Mouse (Mus musculus) intestine, embryonic 14.5 days (tissue): ENCODE measurements around the gene Trpc4. TPM values are rescaled to one million over a fixed set of nuclear protein-coding genes. Genes with fewer than 3 reads are reported as not detected.

Source experiments
- ATAC-seq: fragments of 200-750 bp; cut with Nextera tagmentation; replicated peaks from 2 replicates; pipeline ENCODE4 v1.8.0; 2017; ENCODE audit warnings: low read depth, moderate number of reproducible peaks, moderate TSS enrichment, moderate library complexity; ENCODE audit not compliant: low FRiP score, low TSS enrichment
- DNase-seq: peaks from one replicate; pipeline ENCODE4 v3.0.0-alpha.2; 2018; ENCODE audit warnings: low spot score
- H3K27ac ChIP-seq: fragments of 300-500 bp; sonication (generic); 2 replicates; pipeline ENCODE4 v1.5.1; 2014; ENCODE audit warnings: low read depth, mild to moderate bottlenecking, control low read depth
- H3K27me3 ChIP-seq: fragments of 300-500 bp; sonication (generic); replicated peaks from 2 replicates; pipeline ENCODE4 v1.6.1; 2014; ENCODE audit warnings: low read length, control low read depth; ENCODE audit not compliant: control insufficient read depth, insufficient read depth
- H3K36me3 ChIP-seq: fragments of 300-500 bp; sonication (generic); 2 replicates; pipeline ENCODE4 v1.6.1; 2014; ENCODE audit warnings: low read length, control low read depth; ENCODE audit not compliant: control insufficient read depth, insufficient read depth
- H3K4me1 ChIP-seq: fragments of 300-500 bp; sonication (generic); replicated peaks from 2 replicates; pipeline ENCODE4 v1.6.1; 2014; ENCODE audit warnings: low read length, control low read depth, mixed read lengths; ENCODE audit not compliant: control insufficient read depth, insufficient read depth
- H3K4me2 ChIP-seq: fragments of 300-500 bp; sonication (generic); 2 replicates; pipeline ENCODE4 v1.6.1; 2014; ENCODE audit warnings: low read length
- H3K4me3 ChIP-seq: fragments of 300-500 bp; sonication (generic); 2 replicates; pipeline ENCODE4 v1.5.1; 2014; ENCODE audit warnings: low read depth, low read length, control low read depth, mixed read lengths
- H3K9ac ChIP-seq: fragments of 300-500 bp; sonication (generic); 2 replicates; pipeline ENCODE4 v1.6.1; 2014; ENCODE audit warnings: mild to moderate bottlenecking, low read length
- H3K9me3 ChIP-seq: fragments of 300-500 bp; sonication (generic); 2 replicates; pipeline ENCODE4 v1.6.1; 2016; ENCODE audit warnings: low read length, control low read depth; ENCODE audit not compliant: control insufficient read depth
- WGBS: fragments of 180-500 bp; shearing (Covaris S2); extraction: QIAGEN DNeasy Blood & Tissue Kit; methylation state at CpG from one replicate; pipeline ENCODE4 v1.1.7; 2014; 5-methylcytosine and 5-hydroxymethylcytosine counted together
- polyA plus RNA-seq: library from polyadenylated mRNA; unstranded; fragments of >200 nt; fragmentation: Nextera tagmentation; extraction: Ambion mirVana; gene quantifications from 2 replicates; pipeline ENCODE4 v1.2.1, GENCODE M21; 2014

The Trpc4 gene
- polyA plus RNA-seq, 1 experiment from 2014 or later, result 5.0 TPM

- no peak overlapping the region for H3K4me3 ChIP-seq
- no peaks in the 10 kb centered on the region for H3K4me1 ChIP-seq
- H3K9ac ChIP-seq, result no peak overlapping the region
- H3K27me3 ChIP-seq, result no peaks in the 10 kb centered on the region
- WGBS, result 66% methylated on average over 6 of the region's 6 CpGs
- no peak for ATAC-seq
- H3K27ac ChIP-seq, result no peak overlapping the region
- H3K36me3 ChIP-seq, result no peaks in the 10 kb centered on the region
- H3K9me3 ChIP-seq, result no peaks in the 10 kb centered on the region
- DNase-seq, result no peak
- no peak overlapping the region for H3K4me2 ChIP-seq
Observed at GRCm38 (mm10) chr3:54190932-54191668, 35.3 kb downstream of the Trpc4 start.

GRCm38 (mm10) chr3:54201231-54201630, 45.4 kb downstream of the Trpc4 start:
- 89% methylated on average over 5 of the region's 5 CpGs for WGBS
- no peaks in the 10 kb centered on the region for H3K36me3 ChIP-seq
- no peak overlapping the region for H3K9ac ChIP-seq
- no peaks in the 10 kb centered on the region for H3K4me1 ChIP-seq
- no peaks in the 10 kb centered on the region for H3K27me3 ChIP-seq
- ATAC-seq, result no peak
- no peak overlapping the region for H3K4me3 ChIP-seq
- H3K27ac ChIP-seq, result no peak overlapping the region
- H3K9me3 ChIP-seq, result no peaks in the 10 kb centered on the region
- no peak overlapping the region for H3K4me2 ChIP-seq
- no peak for DNase-seq

GRCm38 (mm10) chr3:54204386-54204785, 48.6 kb downstream of the Trpc4 start:
- H3K36me3 ChIP-seq, result no peaks in the 10 kb centered on the region
- H3K27ac ChIP-seq, result no peak overlapping the region
- H3K4me2 ChIP-seq, result no peak overlapping the region
- H3K4me1 ChIP-seq, result no peaks in the 10 kb centered on the region
- ATAC-seq (no peak), DNase-seq (no peak)
- H3K27me3 ChIP-seq, result no peaks in the 10 kb centered on the region
- no peak overlapping the region for H3K4me3 ChIP-seq
- H3K9me3 ChIP-seq, result no peaks in the 10 kb centered on the region
- H3K9ac ChIP-seq, result no peak overlapping the region
- WGBS, result 70% methylated on average over 5 of the region's 5 CpGs

- Histone ChIP-seq H3K27me3 (no peaks in the 10 kb centered on the region), H3K4me3 (no peak overlapping the region), H3K9me3 (no peaks in the 10 kb centered on the region), H3K4me2 (no peak overlapping the region), H3K4me1 (no peaks in the 10 kb centered on the region), H3K36me3 (no peaks in the 10 kb centered on the region), H3K9ac (no peak overlapping the region), H3K27ac (no peak overlapping the region)
- no peak for DNase-seq
- 50% methylated on average over 3 of the region's 3 CpGs for WGBS
- ATAC-seq, result no peak
Observed at GRCm38 (mm10) chr3:54210112-54210511, 54.3 kb downstream of the Trpc4 start.

GRCm38 (mm10) chr3:54211441-54211840, 55.6 kb downstream of the Trpc4 start:
- ATAC-seq (no peak), DNase-seq (no peak)
- no peak overlapping the region for H3K4me2 ChIP-seq
- no peaks in the 10 kb centered on the region for H3K4me1 ChIP-seq
- 85% methylated on average over 1 of the region's 1 CpGs for WGBS
- no peak overlapping the region for H3K9ac ChIP-seq
- no peaks in the 10 kb centered on the region for H3K27me3 ChIP-seq
- no peaks in the 10 kb centered on the region for H3K36me3 ChIP-seq
- no peaks in the 10 kb centered on the region for H3K9me3 ChIP-seq
- no peak overlapping the region for H3K27ac ChIP-seq
- no peak overlapping the region for H3K4me3 ChIP-seq

GRCm38 (mm10) chr3:54222549-54222948, 66.7 kb downstream of the Trpc4 start:
- no peaks in the 10 kb centered on the region for H3K9me3 ChIP-seq
- H3K9ac ChIP-seq, result no peak overlapping the region
- no peaks in the 10 kb centered on the region for H3K36me3 ChIP-seq
- H3K4me1 ChIP-seq, result no peaks in the 10 kb centered on the region
- H3K4me2 ChIP-seq, result no peak overlapping the region
- H3K4me3 ChIP-seq, result no peak overlapping the region
- H3K27ac ChIP-seq, result no peak overlapping the region
- DNase-seq (no peak), ATAC-seq (no peak)
- 68% methylated on average over 8 of the region's 8 CpGs for WGBS
- no peaks in the 10 kb centered on the region for H3K27me3 ChIP-seq

GRCm38 (mm10) chr3:54228463-54228862, 72.6 kb downstream of the Trpc4 start:
- WGBS, result 60% methylated on average over 4 of the region's 4 CpGs
- DNase-seq (no peak), ATAC-seq (no peak)
- no peak overlapping the region for H3K4me2 ChIP-seq
- H3K27ac ChIP-seq, result no peak overlapping the region
- no peaks in the 10 kb centered on the region for H3K4me1 ChIP-seq
- no peak overlapping the region for H3K4me3 ChIP-seq
- no peaks in the 10 kb centered on the region for H3K36me3 ChIP-seq
- no peak overlapping the region for H3K9ac ChIP-seq
- H3K27me3 ChIP-seq, result no peaks in the 10 kb centered on the region
- H3K9me3 ChIP-seq, result no peaks in the 10 kb centered on the region

GRCm38 (mm10) chr3:54238891-54239290, 83.1 kb downstream of the Trpc4 start:
- Histone ChIP-seq H3K36me3 (no peaks in the 10 kb centered on the region), H3K27ac (no peak overlapping the region), H3K27me3 (no peaks in the 10 kb centered on the region), H3K4me3 (no peak overlapping the region), H3K9me3 (0 out of 2 replicates have a peak, but pooled peaks cover 7% of the 10 kb centered on the region), H3K4me1 (no peaks in the 10 kb centered on the region), H3K9ac (no peak overlapping the region), H3K4me2 (no peak overlapping the region)
- ATAC-seq, result no peak
- no peak for DNase-seq
- WGBS, result 78% methylated on average over 5 of the region's 5 CpGs

- Histone ChIP-seq H3K27me3 (no peaks in the 10 kb centered on the region), H3K9me3 (0 out of 2 replicates have a peak, but pooled peaks cover 7% of the 10 kb centered on the region), H3K4me1 (no peaks in the 10 kb centered on the region), H3K27ac (no peak overlapping the region), H3K36me3 (no peaks in the 10 kb centered on the region), H3K9ac (no peak overlapping the region), H3K4me2 (no peak overlapping the region), H3K4me3 (no peak overlapping the region)
- ATAC-seq, result no peak
- 93% methylated on average over 7 of the region's 7 CpGs for WGBS
- DNase-seq, result no peak
Observed at GRCm38 (mm10) chr3:54239426-54239825, 83.6 kb downstream of the Trpc4 start.
